In the genomic region with DNA sequence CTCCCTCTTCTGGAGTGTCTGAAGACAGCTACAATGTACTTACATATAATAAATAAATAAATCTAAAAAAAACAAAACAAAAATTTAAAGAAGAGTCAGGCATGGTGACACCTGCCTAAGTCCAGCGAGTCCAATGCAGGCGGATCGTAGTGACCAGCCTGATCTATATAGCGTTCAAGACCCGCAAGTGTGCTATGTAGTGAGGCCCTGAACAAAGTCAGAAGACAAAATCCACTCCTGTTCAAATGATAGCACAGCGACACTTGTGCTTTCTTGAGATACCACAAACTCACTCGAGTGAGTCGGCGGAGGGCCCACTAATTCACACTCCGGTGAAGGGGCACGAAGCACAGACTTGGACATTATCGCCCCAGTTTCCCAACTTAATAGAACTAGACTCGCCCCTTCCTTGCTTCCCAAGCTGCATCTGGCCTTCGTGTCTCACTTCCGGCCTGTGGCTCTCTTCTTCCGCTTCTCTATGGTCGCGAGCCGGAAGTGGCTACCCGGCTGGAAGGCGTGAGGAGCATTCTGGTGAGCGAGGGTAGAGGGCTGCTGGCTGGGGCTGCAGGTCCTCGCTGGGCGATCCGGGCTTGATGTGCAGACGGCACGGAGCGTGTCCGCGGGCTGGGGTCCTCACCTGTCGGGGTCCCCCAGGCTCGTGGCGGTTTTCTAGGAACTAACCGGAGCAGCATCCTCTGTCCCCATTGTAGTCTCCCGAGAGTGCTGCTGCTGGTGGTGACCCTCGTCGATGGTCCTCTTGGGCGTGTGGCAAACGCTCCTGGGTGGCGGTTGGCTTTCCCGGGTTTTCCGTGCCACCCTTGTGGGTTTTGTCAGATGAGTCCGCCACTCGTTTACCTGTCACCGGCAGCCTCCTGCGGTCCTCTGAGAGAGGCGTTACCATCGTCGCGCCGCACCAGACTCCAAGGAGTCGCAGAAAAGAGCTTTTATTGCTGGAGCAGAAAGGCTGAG, we compare ENCODE assay signal across 7 mouse cellular contexts. TPM values are rescaled to one million over a fixed set of nuclear protein-coding genes. Genes with fewer than 3 reads are reported as not detected.
A peak's percentile ranks its signal among the peaks of the same experiment; 100 is the strongest.
DNase-seq lines count a peak whose midpoint lies in the region; ATAC-seq and TF ChIP-seq lines count a peak whose summit lies in the region.

A gene (plus strand): TSS at position 473 of the 969 bp plus-strand sequence.

- intact Hi-C loops in left cerebral cortex, postnatal 4 days (cut with DNase I): no loop called here

- no peak for TF ChIP-seq CTCF in intestine, postnatal 0 days (IDR thresholded peaks at IDR 0.05; ENCODE audit: low read depth)
- no peak; the same call in 1 of the 2 replicates for TF ChIP-seq CTCF in small intestine, adult 2 months (IDR thresholded peaks at IDR 0.05; ENCODE audit: extremely low read depth, insufficient read length, insufficient replicate concordance, low read depth, low read length)

- peak within 1 kb of the TSS; percentile 78 for H3K9ac ChIP-seq in intestine, postnatal 0 days (ENCODE audit: low read depth, low read length)
- peak within 1 kb of the TSS; percentile 84 for H3K9ac ChIP-seq in midbrain, embryonic 12.5 days (replicated peaks)

- H3K27ac ChIP-seq in intestine, postnatal 0 days (ENCODE audit: low read depth, low read length): peak within 1 kb of the TSS; percentile 76
- peak within 1 kb of the TSS; percentile 80 for H3K27ac ChIP-seq in midbrain, embryonic 12.5 days (replicated peaks)
- peak within 1 kb of the TSS; percentile 53 for H3K27ac ChIP-seq in small intestine, adult 2 months (ENCODE audit: insufficient read depth, low read depth, low read length)

- 3% methylated on average over 52 of the region's 52 CpGs for WGBS in intestine, postnatal 0 days
- WGBS in midbrain, embryonic 12.5 days: 3% methylated on average over 52 of the region's 52 CpGs
- under 1% methylated on average over 52 of the region's 52 CpGs for WGBS in small intestine, adult 2 months

- TF ChIP-seq POLR2A in small intestine, adult 2 months (IDR thresholded peaks at IDR 0.05; ENCODE audit: low read depth, low read length): peak; percentile 73

- H3K4me3 ChIP-seq in intestine, postnatal 0 days (ENCODE audit: low read depth, low read length): peak within 1 kb of the TSS; percentile 92
- peak within 1 kb of the TSS; percentile 86 for H3K4me3 ChIP-seq in midbrain, embryonic 12.5 days
- H3K4me3 ChIP-seq in small intestine, adult 2 months (ENCODE audit: low read depth, low read length): peak within 1 kb of the TSS; percentile 90

- ATAC-seq in intestine, postnatal 0 days: peak; percentile 84
- peak; percentile 94 for ATAC-seq in midbrain, embryonic 12.5 days (ENCODE audit: low FRiP score, low read depth)

- peaks cover 6% of the 10 kb centered on the region; the same call in 1 of the 2 replicates for H3K36me3 ChIP-seq in intestine, postnatal 0 days (ENCODE audit: control insufficient read depth, insufficient read depth)
- H3K36me3 ChIP-seq in midbrain, embryonic 12.5 days: peaks cover 53% of the 10 kb centered on the region
- H3K36me3 ChIP-seq in small intestine, adult 2 months (ENCODE audit: control insufficient read depth, insufficient read depth, low read length): peaks cover 8% of the 10 kb centered on the region

- no peaks in the 10 kb centered on the region for H3K27me3 ChIP-seq in intestine, postnatal 0 days (replicated peaks; ENCODE audit: control insufficient read depth, insufficient read depth, low read length)
- no peaks in the 10 kb centered on the region for H3K27me3 ChIP-seq in midbrain, embryonic 12.5 days
- H3K27me3 ChIP-seq in small intestine, adult 2 months (ENCODE audit: control insufficient read depth, insufficient read depth, low read length): no peaks in the 10 kb centered on the region

- H3K4me1 ChIP-seq in intestine, postnatal 0 days (replicated peaks; ENCODE audit: control insufficient read depth, insufficient read depth, low read length): peaks cover 5% of the 10 kb centered on the region; the same call in 1 of the 2 replicates
- H3K4me1 ChIP-seq in midbrain, embryonic 12.5 days: peaks cover 6% of the 10 kb centered on the region
- no peaks in the 10 kb centered on the region for H3K4me1 ChIP-seq in small intestine, adult 2 months (ENCODE audit: control insufficient read depth, insufficient read depth, insufficient read length, low read length)

- H3K4me2 ChIP-seq in intestine, postnatal 0 days (replicated peaks; ENCODE audit: low read depth): peak within 1 kb of the TSS; percentile 84
- H3K4me2 ChIP-seq in midbrain, embryonic 12.5 days (replicated peaks): peak within 1 kb of the TSS; percentile 89

- H3K9me3 ChIP-seq in intestine, postnatal 0 days (ENCODE audit: control insufficient read depth): no peaks in the 10 kb centered on the region
- no peaks in the 10 kb centered on the region for H3K9me3 ChIP-seq in midbrain, embryonic 12.5 days

- DNase-seq in adrenal gland, adult 8-10 months: peak; percentile 72
- peak; percentile 84 for DNase-seq in embryo, embryonic 9.5 days (ENCODE audit: extremely low spot score)
- DNase-seq in gonadal fat pad, adult 2 months (ENCODE audit: low read depth): no peak
- DNase-seq in left cerebral cortex, postnatal 4 days: peak; percentile 79

RNA-seq across cellular contexts. Expression of the gene that starts here (rescaled TPM):
- total RNA-seq in adrenal gland, adult 8-10 months (2022): 10 to 100 TPM; 30.8 to 35.1 (median 33.8) TPM
- polyA plus RNA-seq in gonadal fat pad, adult 2 months (2012; rRNA removed): 17.9 and 21.3 TPM in 2 replicates
- polyA plus RNA-seq in intestine, postnatal 0 days (2015; fragmentation: Nextera tagmentation; extraction: Ambion mirVana): 15.9 TPM in 2 replicates
- total RNA-seq in left cerebral cortex, postnatal 4 days (2021): 10 to 100 TPM; 58.1 to 61.4 TPM
- polyA plus RNA-seq in midbrain, embryonic 12.5 days (2016; fragmentation: Nextera tagmentation; extraction: Ambion mirVana): 56.3 and 61.8 TPM in 2 replicates
- polyA plus RNA-seq in small intestine, adult 2 months (2012; rRNA removed): 7.1 and 14.1 TPM in 2 replicates
